Comparison of ENCODE assay signal across 19 mouse cellular contexts in the genomic region with DNA sequence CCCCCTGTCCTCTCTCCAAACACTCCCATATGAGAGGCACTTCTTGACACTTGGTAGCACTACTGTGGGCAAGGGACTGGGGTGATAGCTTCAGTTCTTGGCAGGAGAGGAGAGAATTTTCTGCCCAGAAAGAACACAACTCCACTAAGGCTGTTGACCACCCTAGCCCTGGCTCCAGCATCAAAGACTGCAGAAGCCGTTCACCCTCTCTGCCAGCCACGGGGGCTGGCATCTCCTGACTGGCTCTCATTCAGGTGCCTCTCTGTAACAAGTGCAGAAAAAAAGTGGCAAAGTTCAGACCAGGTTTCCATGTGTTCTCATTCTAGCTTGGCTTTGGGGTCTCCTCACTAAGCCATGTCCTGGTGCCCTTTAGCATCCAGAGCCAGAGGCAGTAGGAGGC.
"Had no signal": no experiment of that assay in that cellular context is flagged by ENCODE, and none has a peak within 500 bp of the region (broad histone marks: within the 10 kb centered on the region; RNA-seq: fewer than 3 reads in every experiment).

No protein-coding gene starts in this region.

- DNase-seq: lung, adult 18-20 months; lung, embryonic 14.5 days; lung, postnatal 10 days; lung, postnatal 4 days; midbrain, embryonic 14.5 days; retina, postnatal 1 day; right cerebral cortex, adult 18-20 months; right cerebral cortex, postnatal 25 days; right cerebral cortex, postnatal 4 days; spleen, adult 18-20 months; thymus, adult 18-20 months; thymus, postnatal 14 days; thymus, postnatal 36 days had no signal

- ATAC-seq: midbrain, embryonic 16.5 days had no signal

- H3K4me3 ChIP-seq: midbrain, embryonic 10.5 days; midbrain, embryonic 12.5 days; myocyte; neural tube, embryonic 13.5 days; neural tube, embryonic 15.5 days had no signal

- H3K4me2 ChIP-seq: lung, embryonic 14.5 days; midbrain, embryonic 12.5 days; neural tube, embryonic 13.5 days; neural tube, embryonic 15.5 days had no signal

- H3K9me3 ChIP-seq: midbrain, embryonic 10.5 days; midbrain, embryonic 12.5 days; neural tube, embryonic 13.5 days; neural tube, embryonic 15.5 days had no signal

- H3K27ac ChIP-seq: midbrain, embryonic 10.5 days; midbrain, embryonic 12.5 days; neural tube, embryonic 13.5 days; neural tube, embryonic 15.5 days had no signal

- H3K9ac ChIP-seq: lung, embryonic 14.5 days; midbrain, embryonic 12.5 days; neural tube, embryonic 13.5 days; neural tube, embryonic 15.5 days had no signal

- H3K27me3 ChIP-seq: midbrain, embryonic 12.5 days; neural tube, embryonic 13.5 days; neural tube, embryonic 15.5 days had no signal

- H3K36me3 ChIP-seq: midbrain, embryonic 10.5 days; midbrain, embryonic 12.5 days; neural tube, embryonic 13.5 days; neural tube, embryonic 15.5 days had no signal
